Mouse (Mus musculus) limb, embryonic 14.5 days (tissue): ENCODE results near the gene Kcna4. TPM values are rescaled to one million over a fixed set of nuclear protein-coding genes. Genes with fewer than 3 reads are reported as not detected.

Experiments used
- ATAC-seq: fragments of 200-750 bp; cut with Nextera tagmentation; 2 replicates; pipeline ENCODE4 v1.8.0; 2017; ENCODE audit warnings: low read depth, moderate number of reproducible peaks, moderate TSS enrichment; ENCODE audit not compliant: low FRiP score
- DNase-seq: peaks from one replicate; pipeline ENCODE4 v3.0.0-alpha.2; 2015; ENCODE audit warnings: low spot score
- H3K27ac ChIP-seq: fragments of 300-500 bp; sonication (generic); replicated peaks from 2 replicates; pipeline ENCODE4 v1.5.1; 2014; ENCODE audit warnings: low read depth, mild to moderate bottlenecking, low read length, moderate library complexity, mixed read lengths
- H3K27me3 ChIP-seq: fragments of 300-500 bp; sonication (generic); 2 replicates; pipeline ENCODE4 v1.6.1; 2014; ENCODE audit warnings: low read length, mixed read lengths; ENCODE audit not compliant: control insufficient read depth, insufficient read depth
- H3K36me3 ChIP-seq: fragments of 300-500 bp; sonication (generic); 2 replicates; pipeline ENCODE4 v1.6.1; 2014; ENCODE audit warnings: mild to moderate bottlenecking, low read length, moderate library complexity, mixed read lengths; ENCODE audit not compliant: control insufficient read depth, insufficient read depth
- H3K4me1 ChIP-seq: fragments of 300-500 bp; sonication (generic); 2 replicates; pipeline ENCODE4 v1.6.1; 2014; ENCODE audit warnings: antibody characterized with exemption, low read length, mixed read lengths; ENCODE audit not compliant: control insufficient read depth, insufficient read depth
- H3K4me2 ChIP-seq: fragments of 300-500 bp; sonication (generic); replicated peaks from 2 replicates; pipeline ENCODE4 v1.6.1; 2014; ENCODE audit warnings: low read depth, mild to moderate bottlenecking, low read length, moderate library complexity; ENCODE audit not compliant: severe bottlenecking
- H3K4me3 ChIP-seq: fragments of 300-500 bp; sonication (generic); replicated peaks from 2 replicates; pipeline ENCODE4 v1.5.1; 2014; ENCODE audit warnings: low read length
- H3K9ac ChIP-seq: fragments of 300-500 bp; sonication (generic); 2 replicates; pipeline ENCODE4 v1.6.1; 2014; ENCODE audit warnings: mild to moderate bottlenecking, low read depth, low read length, moderate library complexity; ENCODE audit not compliant: severe bottlenecking
- H3K9me3 ChIP-seq: fragments of 300-500 bp; sonication (generic); 2 replicates; pipeline ENCODE4 v1.6.1; 2016; ENCODE audit warnings: low read length; ENCODE audit not compliant: control insufficient read depth
- POLR2A ChIP-seq: fragments of 200-500 bp; IDR thresholded peaks from 2 replicates; pipeline ENCODE4 v1.8.0; 2012; ENCODE audit warnings: inconsistent platforms, mild to moderate bottlenecking, moderate library complexity, borderline replicate concordance; ENCODE audit not compliant: insufficient read depth, insufficient read length; ENCODE audit errors: extremely low read depth
- WGBS: fragments of 180-500 bp; shearing (Covaris S2); extraction: QIAGEN DNeasy Blood & Tissue Kit; methylation state at CpG from one replicate; pipeline ENCODE4 v1.1.7; 2014; 5-methylcytosine and 5-hydroxymethylcytosine counted together
- polyA plus RNA-seq, 2 experiments: library from polyadenylated mRNA; depleted of rRNA in 1 of 2; stranded (reverse) in 1 of 2; unstranded in 1 of 2; fragments of >200 nt; fragmentation: Nextera tagmentation in 1 of 2; extraction: Ambion mirVana in 1 of 2; gene quantifications; 2 replicates each; pipeline versions ENCODE4 v1.2.1 to v1.2.3; 2012 to 2014

Gene Kcna4
- polyA plus RNA-seq, 2 experiments: 0.80 to 1.7 TPM

GRCm38 (mm10) chr2:107291142-107291541 lies 703 bp downstream of the Kcna4 start:
- H3K4me2 ChIP-seq: peak overlapping the region; percentile 75
- H3K9ac ChIP-seq: peak overlapping the region; percentile 28; the same call in 1 of the 2 replicates
- 4% methylated on average over 16 of the region's 16 CpGs for WGBS
- peaks cover 7% of the 10 kb centered on the region for H3K27me3 ChIP-seq
- no peak for DNase-seq
- peak overlapping the region; percentile 40 for H3K4me3 ChIP-seq
- no peak for TF ChIP-seq POLR2A
- no peak for ATAC-seq
- H3K9me3 ChIP-seq: no peaks in the 10 kb centered on the region
- H3K36me3 ChIP-seq: no peaks in the 10 kb centered on the region
- no peak overlapping the region for H3K27ac ChIP-seq
- H3K4me1 ChIP-seq: peaks cover 7% of the 10 kb centered on the region; the same call in 1 of the 2 replicates

- ATAC-seq (no peak), DNase-seq (no peak)
- Histone ChIP-seq H3K4me2 (no peak overlapping the region), H3K9ac (no peak overlapping the region), H3K27me3 (peaks cover 7% of the 10 kb centered on the region), H3K4me1 (peaks cover 7% of the 10 kb centered on the region; the same call in 1 of the 2 replicates), H3K9me3 (no peaks in the 10 kb centered on the region), H3K36me3 (no peaks in the 10 kb centered on the region), H3K4me3 (no peak overlapping the region), H3K27ac (no peak overlapping the region)
- TF ChIP-seq POLR2A: no peak
- 89% methylated on average over 7 of the region's 7 CpGs for WGBS
These were observed 4.1 kb downstream of the Kcna4 start for GRCm38 (mm10) chr2:107294521-107294920.

DNA sequence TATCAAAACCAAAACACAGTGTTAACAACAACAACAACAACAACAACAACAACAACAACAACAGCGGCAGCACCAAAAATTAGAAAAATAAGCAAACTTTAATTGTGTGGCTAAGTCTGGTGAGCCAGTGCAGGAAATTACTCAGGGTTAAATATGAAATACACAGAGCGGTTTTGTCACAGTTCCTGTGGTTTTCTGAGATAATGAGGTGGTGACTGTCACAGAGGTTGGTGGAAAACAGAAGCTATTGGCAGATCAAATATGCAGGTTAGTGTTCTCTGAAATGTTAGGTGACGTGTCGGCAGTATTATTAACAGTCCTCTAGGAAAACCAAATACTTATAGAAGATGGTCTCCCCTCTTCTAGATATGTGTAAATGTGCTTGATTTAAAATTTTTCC lies 11.4 kb downstream of the Kcna4 start:
- Histone ChIP-seq H3K9ac (no peak overlapping the region), H3K4me1 (no peaks in the 10 kb centered on the region), H3K9me3 (no peaks in the 10 kb centered on the region), H3K36me3 (no peaks in the 10 kb centered on the region), H3K4me2 (no peak overlapping the region), H3K4me3 (no peak overlapping the region), H3K27ac (no peak overlapping the region), H3K27me3 (no peaks in the 10 kb centered on the region)
- DNase-seq: no peak
- TF ChIP-seq POLR2A: no peak
- no peak for ATAC-seq
- WGBS: 80% methylated on average over 4 of the region's 4 CpGs

GRCm38 (mm10) chr2:107304707-107305106 lies 14.3 kb downstream of the Kcna4 start:
- DNase-seq (no peak), ATAC-seq (no peak)
- no peaks in the 10 kb centered on the region for H3K27me3 ChIP-seq
- H3K4me1 ChIP-seq: no peaks in the 10 kb centered on the region
- no peaks in the 10 kb centered on the region for H3K36me3 ChIP-seq
- H3K9ac ChIP-seq: no peak overlapping the region
- TF ChIP-seq POLR2A: no peak
- H3K4me2 ChIP-seq: no peak overlapping the region
- H3K27ac ChIP-seq: no peak overlapping the region
- 81% methylated on average over 3 of the region's 3 CpGs for WGBS
- no peak overlapping the region for H3K4me3 ChIP-seq
- H3K9me3 ChIP-seq: no peaks in the 10 kb centered on the region

DNA sequence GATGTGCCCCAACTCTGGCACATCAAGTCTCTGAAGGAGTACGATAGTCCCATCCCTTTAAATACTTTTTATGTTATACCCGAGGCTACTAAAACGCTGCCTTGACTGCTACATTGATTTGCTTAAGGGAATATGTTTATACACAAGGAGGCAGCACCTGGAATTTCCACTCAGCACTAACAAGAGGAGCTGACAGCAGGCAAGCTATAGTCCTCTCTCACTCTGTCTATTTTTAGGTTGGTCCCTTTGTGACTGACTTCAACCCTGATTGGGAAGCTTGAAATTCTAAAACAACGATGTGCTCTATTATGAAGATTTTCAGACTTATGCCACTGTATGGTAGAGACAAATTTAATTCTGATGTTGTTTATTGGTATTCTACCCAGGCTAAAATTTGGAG lies 15.6 kb downstream of the Kcna4 start:
- Histone ChIP-seq H3K36me3 (no peaks in the 10 kb centered on the region), H3K4me2 (no peak overlapping the region), H3K9ac (no peak overlapping the region), H3K27me3 (no peaks in the 10 kb centered on the region), H3K9me3 (no peaks in the 10 kb centered on the region), H3K4me3 (no peak overlapping the region), H3K4me1 (no peaks in the 10 kb centered on the region), H3K27ac (no peak overlapping the region)
- ATAC-seq (no peak), DNase-seq (no peak)
- no peak for TF ChIP-seq POLR2A
- 68% methylated on average over 4 of the region's 4 CpGs for WGBS

GRCm38 (mm10) chr2:107318636-107319035 lies 28.2 kb downstream of the Kcna4 start:
- DNase-seq (peak; percentile 52), ATAC-seq (no peak)
- Histone ChIP-seq H3K27ac (no peak overlapping the region), H3K4me3 (no peak overlapping the region), H3K4me1 (no peaks in the 10 kb centered on the region), H3K36me3 (no peaks in the 10 kb centered on the region), H3K9me3 (no peaks in the 10 kb centered on the region), H3K4me2 (no peak overlapping the region), H3K9ac (no peak overlapping the region), H3K27me3 (no peaks in the 10 kb centered on the region)
- no peak for TF ChIP-seq POLR2A
